Mouse (Mus musculus) adrenal gland, adult 8-10 months (tissue): ENCODE measurements around the gene Gdf7. TPM values are rescaled to one million over a fixed set of nuclear protein-coding genes. Genes with fewer than 3 reads are reported as not detected.

Experiments used
- DNase-seq: peaks from one replicate; pipeline ENCODE4 v3.0.0; 2022
- total RNA-seq, 4 experiments: library from RNA; stranded (reverse); gene quantifications; 2 replicates each; pipeline ENCODE4 v1.2.4; 2022

The Gdf7 gene
- total RNA-seq, 4 experiments from 2014 or later: 0.23 TPM; not detected in 3

DNA sequence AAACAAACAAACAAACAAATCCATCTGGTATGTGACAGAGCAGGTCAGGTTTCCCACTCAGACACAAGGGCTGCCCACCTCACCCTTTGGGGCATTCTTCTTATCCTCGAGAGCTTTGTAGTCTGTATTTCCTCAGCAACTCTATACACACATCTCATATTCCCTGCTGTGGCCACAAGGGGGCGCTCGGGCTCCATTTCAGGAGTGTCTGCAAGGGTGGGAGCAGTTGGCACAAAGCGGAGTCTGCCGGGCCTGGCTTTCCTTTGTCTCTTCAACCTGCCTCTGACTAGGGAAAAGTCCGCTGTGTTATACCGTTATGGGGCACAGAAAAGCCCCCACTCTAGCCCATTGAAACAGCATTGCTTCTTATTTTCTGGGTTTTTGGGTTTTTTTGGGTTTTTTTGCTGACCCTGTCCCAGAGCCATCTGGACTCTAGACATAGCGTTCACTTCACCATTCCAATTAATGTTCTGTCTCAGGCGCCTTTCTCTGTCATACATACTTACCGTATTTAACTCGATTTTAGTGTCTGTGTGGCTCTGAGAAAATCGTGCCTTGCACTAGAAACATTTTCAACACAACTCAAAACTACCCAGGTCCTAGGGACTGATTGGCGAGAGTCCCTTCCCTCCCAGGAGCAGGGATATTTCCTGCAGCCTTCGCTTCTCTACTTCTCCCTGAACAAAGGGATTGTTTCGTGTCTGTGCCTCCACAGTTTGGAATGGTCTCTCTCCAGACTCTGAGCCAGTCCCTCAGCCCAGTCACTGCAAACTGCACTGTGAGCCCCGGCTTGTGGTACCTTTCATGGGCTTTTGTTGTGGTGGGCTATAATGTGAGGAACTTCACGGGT, 25.3 kb upstream of the Gdf7 start:
- DNase-seq: peak; percentile 88

DNA sequence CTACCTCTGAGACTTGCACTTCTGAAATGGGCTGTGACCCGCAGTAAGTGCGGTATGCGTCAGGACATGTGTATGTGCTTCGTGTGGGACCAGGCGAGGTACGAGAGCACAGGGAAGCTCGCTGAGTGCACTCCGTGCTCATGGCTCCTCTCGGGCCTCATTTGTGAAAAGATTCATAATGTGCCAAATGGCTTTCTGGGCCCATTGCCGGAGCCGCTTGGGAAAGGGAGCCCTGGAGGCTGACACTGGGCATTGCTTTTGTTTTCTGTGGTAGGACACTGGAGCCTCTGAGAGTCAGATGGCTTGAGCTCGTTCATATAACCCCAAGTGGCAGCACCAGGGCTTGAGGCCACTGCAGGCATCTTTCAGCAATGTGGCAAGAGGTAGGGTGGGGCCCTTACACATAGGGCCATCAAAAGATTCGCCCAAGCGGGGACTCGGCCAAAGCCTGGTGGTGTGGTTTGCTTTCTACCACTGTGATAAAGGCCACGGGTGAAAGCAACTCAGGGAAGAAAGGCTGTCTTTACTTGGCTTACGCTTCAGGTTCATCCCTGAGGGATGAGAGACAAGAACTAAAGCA, 24.3 kb upstream of the Gdf7 start:
- no peak for DNase-seq

DNA sequence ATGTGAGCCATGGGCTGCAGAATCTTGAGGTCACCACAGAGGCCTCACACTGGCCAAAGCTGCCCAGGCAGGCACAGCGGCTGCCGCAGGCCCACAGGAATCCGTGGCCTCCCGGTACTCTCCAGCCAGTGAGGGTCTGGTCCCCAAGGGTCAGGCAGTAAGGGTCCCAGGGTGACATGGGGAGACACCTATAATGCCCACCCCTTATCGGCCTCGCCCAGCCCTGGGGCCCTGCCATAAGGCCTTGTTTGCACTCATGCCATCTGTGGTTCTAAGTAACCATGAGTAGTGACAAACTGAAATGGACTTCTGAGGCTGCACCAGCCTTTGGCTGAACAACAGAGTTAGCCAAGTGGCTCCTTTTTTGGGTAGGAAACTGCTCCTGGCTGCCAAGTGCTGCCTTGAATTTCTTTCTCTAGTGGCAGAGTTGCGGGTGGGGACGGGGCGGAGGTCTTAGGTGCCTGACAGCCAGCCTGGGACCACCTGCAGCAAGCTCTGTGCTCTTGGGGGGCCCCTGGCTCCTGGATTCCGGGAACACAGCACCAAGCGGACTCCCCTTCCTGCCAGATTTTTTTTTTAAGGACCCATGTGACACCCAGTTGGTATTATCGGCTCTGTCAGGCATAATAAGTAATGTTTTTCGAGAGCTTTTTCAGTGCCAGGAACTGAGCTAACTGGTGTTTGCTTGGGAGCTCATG, 23.6 kb upstream of the Gdf7 start:
- DNase-seq: no peak

DNA sequence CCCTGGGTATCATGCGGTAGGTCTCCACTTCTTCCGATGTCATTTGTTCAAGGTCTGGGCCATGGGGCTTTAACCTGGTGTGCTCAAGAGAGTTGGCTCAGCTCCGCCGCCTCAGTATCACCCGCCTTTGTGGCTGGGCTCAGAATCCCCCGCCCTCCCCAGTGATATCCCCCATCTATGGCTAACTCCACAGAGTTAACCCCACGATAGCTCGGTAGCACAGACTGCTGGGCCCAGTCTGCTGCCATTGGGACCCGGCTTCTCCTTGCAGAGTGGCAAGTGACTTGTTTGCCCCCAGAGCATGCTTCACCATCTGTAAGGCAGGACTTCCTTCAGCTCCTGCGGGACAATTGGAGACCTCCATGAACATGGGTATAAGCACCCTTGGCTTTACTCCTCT, 22.3 kb upstream of the Gdf7 start:
- no peak for DNase-seq

DNA sequence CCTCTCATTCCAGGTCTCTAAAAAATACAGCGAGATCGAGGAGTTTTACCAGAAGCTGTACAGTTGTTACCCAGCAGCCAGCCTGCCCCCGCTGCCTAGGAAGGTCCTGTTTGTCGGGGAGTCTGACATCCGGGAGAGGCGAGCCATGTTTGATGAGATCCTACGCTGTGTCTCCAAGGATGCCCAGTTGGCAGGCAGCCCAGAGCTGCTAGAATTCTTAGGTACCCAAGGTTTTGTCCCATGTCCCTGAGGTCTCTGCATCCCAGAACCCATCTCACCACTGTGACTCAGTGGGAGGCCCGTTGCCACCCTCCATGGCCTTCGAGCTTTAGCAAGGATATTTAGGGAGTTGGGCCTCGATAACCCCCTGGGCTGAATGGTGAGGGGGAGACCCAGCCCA, 19.8 kb upstream of the Gdf7 start:
- DNase-seq: peak; percentile 74

DNA sequence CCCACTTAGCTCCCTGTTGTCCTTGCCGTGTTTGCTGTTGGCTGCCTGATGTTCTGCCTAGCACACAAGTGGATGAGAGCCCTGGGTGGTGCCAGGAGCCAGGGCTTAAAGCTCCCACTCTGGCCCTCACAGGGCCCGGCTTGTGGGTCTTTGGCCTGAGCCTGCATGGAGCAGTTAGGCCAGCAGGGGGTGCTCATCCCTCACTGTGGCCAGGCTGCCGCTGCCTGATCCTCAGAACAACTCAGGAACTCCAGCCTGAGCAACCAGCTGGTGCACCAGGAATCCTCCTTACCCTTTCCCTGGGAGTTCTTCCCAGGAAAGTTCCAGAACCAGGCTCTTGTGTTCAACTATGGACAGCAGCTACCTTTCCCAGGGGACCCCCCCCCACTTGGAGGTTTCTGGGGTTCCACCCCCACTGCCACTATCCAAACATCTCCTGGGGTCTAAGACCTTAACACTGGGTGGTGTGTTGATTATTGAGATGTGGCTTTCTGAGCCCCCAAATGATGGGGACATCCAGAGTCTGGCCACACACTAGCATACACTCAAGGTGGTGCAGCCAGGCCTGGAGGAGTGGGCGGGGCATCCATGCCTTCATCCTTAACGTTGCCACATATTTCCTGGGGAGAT, 18.4 kb upstream of the Gdf7 start:
- DNase-seq: peak; percentile 65

DNA sequence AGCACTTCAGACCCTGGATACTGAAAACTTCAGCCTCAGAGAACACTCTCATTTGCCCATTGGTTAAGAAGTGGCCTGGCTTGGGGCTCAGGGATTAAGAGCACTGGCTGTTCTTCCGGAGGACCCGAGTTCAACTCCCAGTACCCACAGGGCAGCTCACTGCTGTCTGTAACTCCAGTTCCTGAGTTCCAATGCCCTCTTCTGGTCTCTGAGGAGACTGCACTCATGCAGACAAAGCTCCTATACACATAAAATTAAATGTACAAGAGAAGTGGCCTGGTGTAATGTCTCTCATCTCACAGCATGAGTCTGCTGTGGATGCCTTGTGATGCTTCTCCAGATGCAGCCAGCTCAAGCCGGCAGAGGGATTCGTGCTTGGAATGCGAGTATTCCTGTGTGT, 14.8 kb upstream of the Gdf7 start:
- DNase-seq: no peak

DNA sequence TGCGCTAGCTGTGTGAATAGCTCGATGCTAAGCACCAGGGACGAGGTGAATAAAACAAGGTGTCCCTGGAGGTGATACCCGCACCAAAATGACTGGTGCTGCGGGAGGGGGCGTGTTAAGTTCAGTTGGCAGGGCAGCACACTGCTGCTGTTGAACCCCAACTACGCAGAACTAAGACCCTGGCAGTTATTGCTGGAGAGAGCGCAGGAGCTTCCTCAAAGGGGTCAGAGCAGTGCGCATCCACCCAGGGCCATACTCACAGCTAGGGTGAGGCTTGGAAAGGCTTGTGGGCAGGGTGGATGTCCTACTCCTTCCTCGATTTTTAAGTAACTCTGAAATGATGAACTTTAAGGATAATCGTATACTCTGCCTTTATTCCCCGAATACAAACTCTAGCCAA, 12.0 kb upstream of the Gdf7 start:
- no peak for DNase-seq

DNA sequence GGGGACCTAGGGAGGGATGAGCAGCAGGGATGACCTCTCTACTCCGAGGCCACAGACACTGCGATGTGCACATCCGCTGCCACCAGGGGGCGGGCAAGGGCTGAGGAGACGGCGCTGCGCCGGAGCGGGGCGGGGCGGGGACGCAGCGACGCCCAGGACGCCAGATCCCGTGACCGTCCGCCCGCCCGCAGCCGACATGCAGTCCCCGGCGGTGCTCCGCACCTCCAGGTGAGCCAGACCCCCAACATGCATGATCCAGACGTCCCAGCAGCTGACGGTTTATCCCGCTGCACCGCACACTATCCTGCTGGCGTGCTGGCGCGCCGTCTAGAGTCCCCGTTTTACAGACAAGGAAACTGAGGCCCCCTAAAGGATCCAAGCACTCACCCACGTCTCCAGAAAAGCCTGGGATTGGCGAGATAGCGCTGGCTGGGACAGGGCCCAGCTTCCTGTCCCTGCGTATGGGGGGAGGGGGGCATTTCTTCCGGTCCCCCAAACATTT, 11.6 kb upstream of the Gdf7 start, which contains the start of gene Hs1bp3:
Gene Hs1bp3, plus strand, starts transcription at position 163 of the 502 bp plus-strand sequence.
- DNase-seq: peak; percentile 69

DNA sequence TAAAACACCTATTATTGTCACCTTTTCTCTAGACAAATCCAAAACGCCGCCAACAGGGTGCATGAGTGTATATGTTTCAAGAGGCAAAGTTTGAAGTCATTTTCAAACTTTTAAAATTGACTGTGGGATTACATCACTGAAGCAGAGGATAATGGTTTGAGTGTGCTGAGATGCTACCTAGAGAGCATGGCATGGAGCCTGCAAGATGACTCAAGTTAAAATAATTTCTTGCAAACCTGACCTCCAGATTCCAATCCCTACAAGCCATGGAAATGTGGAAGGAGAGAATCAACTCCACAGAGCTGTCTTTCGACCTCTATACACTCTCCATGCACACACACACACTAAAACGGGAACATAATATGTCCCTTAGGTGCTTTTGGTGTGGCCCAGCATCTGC, 10.5 kb upstream of the Gdf7 start:
- no peak for DNase-seq

DNA sequence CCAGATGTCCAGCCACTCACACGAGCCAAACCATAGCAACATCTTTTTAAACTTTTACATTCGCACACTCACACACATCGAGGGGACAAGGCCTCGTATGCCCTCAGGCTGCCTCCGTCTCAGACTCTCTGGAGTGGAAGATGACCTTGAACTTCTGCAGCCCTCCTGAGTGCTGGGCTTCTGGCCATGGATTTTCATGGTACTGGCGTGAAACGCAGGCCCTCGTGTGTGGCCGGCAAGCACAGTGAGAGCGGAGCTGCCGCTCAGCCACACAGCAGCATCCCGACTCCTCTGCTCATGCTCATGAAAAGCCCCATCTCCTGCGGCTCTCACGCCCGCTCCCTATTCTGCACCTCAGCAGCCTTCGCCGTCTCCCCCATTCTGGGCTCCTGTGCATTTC, 9.2 kb upstream of the Gdf7 start:
- no peak for DNase-seq

DNA sequence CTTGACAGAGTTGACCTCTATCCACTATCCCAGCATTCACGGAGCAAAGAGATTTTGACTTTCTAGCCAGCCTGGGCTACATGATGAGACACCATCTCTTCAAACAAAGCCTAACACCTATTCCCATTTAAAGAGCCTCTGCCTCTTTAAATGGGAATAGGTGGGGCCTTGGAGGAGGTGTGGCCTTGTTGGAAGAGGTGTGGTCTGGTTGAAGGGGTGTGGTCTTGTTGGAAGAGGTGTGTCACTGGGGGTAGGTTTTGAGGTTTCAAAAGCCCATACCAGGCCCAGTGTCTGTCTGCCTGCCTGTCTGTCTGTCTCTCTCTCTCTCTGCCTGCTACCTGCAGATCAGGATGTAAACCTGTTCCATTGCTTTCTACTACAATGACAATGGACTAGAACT, 5.2 kb upstream of the Gdf7 start:
- DNase-seq: no peak

DNA sequence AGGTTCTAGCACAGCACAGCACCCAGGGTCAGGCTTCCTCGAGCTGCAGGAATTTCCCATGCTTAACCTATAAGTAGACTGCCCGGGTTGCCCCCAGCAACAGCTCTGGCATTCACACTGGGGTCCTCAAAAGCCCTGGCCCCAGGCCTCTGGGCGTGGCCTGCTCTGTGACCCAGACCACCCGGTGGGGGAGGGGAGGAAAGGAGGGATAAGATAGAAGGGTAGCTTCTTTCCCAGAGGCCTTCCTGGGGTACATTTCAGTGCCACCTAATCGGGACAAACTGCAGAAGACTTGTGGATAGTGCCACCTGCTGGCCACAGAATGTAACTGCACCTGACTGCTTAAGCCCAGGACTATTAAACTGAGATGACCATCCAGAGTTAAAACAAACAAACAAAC, 4.7 kb upstream of the Gdf7 start:
- DNase-seq: no peak

DNA sequence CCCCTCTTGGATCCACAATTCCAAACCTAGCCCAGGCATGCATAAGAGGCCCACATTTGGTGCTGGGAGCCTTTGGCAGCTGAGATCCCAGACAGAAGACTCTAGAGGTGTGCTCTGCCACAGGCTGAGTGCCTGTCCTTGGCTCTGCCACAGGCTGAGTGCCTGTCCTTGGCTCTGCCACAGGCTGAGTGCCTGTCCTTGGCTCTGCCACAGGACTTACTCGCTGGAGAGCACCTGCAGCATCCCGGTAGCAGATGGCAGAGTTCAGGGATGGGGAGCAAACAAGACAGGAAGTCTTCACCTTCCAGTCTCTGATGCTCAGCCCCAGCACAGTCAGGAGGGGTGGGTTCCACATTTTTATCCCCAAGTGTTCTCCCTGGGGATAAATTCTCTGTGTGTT, 3.5 kb upstream of the Gdf7 start:
- DNase-seq: no peak

DNA sequence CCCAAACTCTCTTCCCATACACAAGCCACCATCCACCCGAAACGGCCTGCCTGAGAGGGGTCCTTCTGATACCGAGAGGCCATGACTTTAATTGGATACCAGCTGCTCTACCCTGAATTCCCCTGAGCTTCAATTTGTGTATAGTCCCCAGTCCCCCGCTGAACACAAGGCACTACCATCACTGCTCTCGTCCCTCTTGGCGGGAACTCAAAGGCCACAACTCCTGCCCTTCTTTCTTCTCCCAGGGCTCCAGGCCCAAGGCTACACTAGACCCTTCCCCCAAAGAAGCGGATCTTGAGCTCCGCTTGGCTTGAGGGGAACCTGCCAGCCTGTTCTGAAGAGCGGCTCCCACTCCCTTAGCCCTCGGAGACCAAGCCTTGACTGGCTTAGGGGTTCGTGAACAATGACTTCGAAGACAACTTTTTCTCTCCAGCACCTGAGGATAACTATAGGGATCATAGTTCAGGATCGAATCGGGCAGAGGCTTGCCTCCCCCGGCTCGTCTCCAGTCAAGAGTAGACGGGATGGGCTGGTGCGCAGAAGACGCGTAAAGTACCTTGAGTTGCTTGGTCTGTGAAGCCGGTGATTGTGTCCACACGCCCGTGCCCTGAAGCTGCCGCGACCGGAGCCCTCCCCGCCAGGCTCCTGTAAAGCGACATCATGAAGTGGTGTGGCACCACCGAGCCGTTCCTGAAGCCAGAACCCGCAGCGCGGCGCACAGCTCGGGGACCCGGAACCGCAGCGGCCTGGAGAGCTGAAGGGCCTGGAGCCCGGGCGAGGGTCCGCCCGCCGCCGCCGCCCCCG, 541 bp downstream of the Gdf7 start:
- DNase-seq: no peak

DNA sequence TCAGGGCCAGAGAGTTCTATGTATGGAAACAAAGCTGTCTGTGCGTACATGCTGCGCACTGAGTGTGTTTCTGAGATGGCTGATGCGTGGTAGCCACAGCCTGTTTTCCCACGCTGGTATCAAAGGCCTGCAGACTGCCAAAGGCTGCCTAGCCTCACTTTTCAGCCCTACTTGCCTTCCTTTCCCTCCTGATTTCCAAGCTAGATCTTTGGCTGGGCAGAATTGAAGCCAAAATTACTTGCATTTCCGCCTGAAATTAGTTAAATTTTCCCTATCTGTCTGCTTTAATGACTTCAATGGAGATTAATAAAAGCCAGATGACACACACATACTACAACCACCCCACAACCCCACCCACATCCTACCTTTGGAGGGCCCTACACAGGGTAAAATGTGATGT, 1.2 kb downstream of the Gdf7 start:
- DNase-seq: no peak

DNA sequence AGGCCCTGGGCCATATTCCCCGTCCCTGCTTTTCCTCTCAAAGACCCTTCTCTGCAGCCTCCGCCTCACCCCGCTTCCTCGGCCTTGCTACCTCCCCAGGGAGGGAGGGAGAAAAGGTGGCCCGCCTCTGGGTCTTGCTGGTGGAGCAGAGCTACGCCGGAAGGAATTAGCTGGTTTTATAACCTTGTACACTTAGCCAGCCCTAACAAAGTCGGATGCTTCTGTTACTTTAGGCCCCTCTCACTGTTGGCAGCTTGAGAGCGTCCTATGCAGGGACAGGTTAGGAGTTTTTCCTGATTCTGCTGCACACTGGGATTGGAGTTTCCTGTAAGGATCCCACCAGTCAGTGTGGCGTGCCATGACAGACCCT, 1.7 kb downstream of the Gdf7 start:
- no peak for DNase-seq

DNA sequence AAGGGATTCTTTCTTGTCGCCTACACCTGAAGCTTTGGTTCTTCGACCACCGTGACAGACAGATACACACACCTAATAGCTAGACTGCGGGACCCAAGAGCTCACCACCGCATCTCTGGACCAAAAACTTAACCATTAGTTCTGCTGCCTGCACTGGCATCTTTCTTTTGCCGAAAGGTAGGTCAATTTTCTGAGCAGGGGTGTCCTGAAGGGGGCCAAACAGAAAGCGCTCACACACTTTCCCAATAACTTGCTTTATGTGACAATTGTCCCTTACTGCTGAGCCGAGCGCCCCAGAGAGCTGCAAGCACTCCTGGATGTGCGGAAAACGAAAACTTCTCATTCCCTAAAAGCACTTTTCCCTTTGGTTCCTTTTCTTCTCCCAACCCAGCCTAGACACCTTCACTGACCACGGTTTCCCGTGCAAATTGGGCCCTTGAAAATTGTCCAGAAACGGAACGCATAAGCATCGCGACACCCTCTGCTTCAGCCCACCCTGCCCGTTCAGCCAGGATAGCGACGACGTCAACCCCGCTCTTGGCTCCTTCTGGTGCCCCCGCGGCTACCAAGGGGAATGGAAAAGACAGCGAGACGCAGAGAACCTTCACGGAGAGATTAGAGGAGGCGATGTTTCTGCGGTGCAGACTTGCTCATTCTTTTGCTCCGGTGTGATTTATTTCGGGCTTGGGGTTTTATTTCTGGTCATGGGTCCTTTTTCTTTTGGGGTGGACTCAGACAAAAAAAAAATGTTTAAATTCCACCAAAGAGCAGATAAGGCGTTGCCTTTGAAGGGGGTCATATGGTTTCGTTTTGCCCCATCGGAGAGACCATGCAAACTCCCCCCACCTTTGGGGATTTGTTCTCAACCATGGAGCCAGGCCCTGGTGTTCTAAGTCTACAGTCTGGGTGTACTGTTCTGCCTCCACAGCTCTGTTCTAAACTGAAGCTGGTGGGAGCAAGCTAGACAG, 2.3 kb downstream of the Gdf7 start:
- DNase-seq: no peak

DNA sequence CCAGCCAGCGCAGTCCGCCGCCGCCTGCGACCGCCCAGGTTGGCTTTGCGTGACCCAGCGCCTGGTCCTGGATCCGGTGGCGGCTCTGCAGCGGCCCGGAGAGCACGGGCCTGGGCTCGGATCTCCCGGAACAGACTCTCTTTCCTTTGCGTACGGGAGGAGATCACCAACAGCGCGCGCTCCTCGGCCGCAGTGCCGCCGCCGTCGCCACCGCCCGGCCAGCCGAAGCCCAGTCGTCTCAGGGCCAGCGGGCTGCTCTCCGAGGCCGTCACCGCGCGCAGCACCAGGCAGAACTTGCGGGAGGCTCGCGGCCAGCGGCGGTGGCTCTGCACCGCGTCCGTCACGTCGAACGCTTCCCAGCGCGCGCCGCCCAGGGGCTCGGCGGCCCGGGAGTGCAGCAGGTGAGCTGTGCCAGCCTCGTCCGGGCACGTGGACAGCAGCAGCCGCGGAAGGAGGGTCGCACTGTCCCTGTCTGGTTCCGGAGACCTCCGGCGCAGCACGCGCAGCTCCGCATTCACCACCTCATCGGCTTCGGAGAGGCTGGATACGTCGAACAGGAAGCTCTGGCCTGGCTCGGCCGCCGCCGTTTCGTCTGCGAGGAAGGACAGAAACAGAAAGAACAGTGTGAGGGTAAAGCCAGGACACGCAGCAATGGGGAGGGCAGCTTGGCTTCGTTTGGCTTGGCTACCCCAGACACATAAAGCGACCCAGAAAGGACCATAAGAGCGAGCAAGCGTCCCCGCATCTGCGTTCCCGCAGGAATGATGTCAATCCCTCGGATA, 3.2 kb downstream of the Gdf7 start:
- DNase-seq: no peak

DNA sequence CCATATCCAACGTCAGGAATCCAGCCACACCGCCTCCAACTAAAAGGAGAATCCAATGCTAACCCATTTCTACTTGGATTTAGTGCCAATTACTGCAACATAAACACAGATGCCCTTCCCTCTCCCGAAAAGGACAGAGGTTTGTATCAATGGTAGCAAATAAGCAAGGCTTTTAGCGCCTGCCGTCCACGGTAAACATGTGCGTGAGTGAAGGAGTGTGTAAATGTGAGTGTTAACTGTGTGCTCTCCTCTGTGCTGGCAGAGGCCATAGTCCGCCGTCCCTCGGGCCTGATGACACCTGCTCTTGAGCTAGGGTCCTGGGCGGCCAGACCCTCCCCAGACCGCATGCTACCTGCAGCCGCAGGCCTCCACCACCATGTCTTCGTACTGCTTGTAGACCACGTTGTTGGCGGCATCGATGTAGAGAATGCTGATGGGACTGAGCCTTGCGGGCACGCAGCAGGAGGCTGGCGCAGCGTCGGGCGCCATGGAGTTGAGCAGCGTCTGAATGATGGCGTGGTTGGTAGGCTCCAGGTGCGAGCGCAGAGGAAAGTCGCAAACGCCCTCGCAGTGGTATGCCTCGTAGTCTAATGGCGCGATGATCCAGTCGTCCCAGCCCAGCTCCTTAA, 4.1 kb downstream of the Gdf7 start:
- no peak for DNase-seq
